Mouse (Mus musculus): ENCODE data around the gene Rarb.
A peak's percentile ranks its signal among the peaks of the same experiment; 100 is the strongest.

The Rarb gene

GRCm38 (mm10) chr14:16574925-16575721 lies 243.8 kb downstream of the Rarb start:
- peak; percentile 73 to 77 for DNase-seq

GRCm38 (mm10) chr14:16573475-16574171 lies 245.3 kb downstream of the Rarb start:
- DNase-seq = no peak

GRCm38 (mm10) chr14:16572755-16573340 lies 246.1 kb downstream of the Rarb start:
- no peak for DNase-seq

- no peak for DNase-seq
Measured at GRCm38 (mm10) chr14:16569506-16570001, 249.4 kb downstream of the Rarb start.

DNA sequence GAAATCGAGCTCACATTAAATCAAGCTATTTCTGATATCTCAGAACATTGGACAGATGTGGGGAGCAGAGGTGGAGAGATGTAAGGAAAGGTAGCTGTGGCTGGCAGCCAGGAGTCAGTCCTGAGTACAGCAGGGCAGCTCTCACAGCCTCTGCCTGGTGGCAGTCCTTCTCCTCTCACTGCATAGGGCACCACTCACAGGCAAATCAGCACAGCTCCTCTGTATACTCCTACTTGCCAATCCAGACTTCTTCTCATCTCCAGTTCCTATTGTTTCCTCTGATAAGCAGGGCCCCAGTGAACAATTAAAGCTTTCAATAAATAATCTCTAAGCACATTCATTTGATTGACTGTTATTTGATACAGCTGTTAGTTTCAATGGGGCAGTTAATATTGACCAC lies 252.0 kb downstream of the Rarb start:
- DNase-seq = no peak

DNA sequence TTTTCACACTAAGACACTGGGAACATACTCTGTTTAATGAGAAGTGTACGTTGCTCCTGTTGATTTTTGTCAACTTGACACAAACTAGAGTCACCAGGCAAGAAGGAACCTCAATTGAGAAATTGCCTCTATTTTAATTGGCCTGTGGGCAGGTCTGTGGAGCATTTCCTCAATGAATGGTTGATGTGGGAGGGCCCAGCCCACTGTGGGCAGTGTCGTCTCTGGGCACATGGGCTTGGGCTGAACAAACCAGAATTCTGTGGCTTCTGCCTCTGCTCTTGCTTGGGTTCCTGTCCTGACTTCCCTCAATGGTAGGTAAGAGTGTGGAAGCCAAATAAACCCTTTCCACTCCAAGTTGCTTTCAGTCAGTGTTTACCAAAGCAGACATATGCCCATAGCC lies 255.0 kb downstream of the Rarb start:
- no peak for DNase-seq

GRCm38 (mm10) chr14:16561496-16562170 lies 257.3 kb downstream of the Rarb start:
- no peak for DNase-seq

GRCm38 (mm10) chr14:16559294-16560217 lies 259.4 kb downstream of the Rarb start:
- DNase-seq = peak in 1 of 2 experiments; percentile 52

- no peak for DNase-seq
Measured at GRCm38 (mm10) chr14:16558033-16558432, 260.9 kb downstream of the Rarb start.

- no peak for DNase-seq
Measured at GRCm38 (mm10) chr14:16554643-16555459, 264.1 kb downstream of the Rarb start.

GRCm38 (mm10) chr14:16554319-16554642 lies 264.7 kb downstream of the Rarb start:
- no peak for DNase-seq

- no peak for DNase-seq
Measured at GRCm38 (mm10) chr14:16552293-16552692, 266.7 kb downstream of the Rarb start.

DNA sequence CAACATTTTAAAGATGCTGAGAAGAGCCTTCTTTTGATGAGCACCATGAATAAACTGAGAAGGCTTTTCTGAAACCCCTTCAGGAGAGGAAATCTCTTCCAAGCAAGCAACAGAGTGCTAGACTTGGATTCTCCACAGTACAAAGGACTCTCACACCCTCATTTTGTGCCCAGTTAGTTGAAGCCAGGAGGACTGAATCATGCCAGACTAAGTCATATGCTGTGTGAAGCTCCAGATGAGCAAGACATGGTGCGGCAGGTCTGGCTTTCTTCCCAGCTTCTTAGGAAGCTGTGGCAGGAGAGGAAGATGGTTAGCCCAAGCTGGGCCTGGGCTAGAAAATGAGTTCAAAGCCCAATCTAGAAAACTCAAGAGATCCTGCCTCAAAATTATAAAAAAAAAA lies 267.1 kb downstream of the Rarb start:
- DNase-seq = no peak

- peak in 1 of 2 experiments; percentile 13 for DNase-seq
Measured at GRCm38 (mm10) chr14:16548200-16548576, 270.8 kb downstream of the Rarb start.

DNA sequence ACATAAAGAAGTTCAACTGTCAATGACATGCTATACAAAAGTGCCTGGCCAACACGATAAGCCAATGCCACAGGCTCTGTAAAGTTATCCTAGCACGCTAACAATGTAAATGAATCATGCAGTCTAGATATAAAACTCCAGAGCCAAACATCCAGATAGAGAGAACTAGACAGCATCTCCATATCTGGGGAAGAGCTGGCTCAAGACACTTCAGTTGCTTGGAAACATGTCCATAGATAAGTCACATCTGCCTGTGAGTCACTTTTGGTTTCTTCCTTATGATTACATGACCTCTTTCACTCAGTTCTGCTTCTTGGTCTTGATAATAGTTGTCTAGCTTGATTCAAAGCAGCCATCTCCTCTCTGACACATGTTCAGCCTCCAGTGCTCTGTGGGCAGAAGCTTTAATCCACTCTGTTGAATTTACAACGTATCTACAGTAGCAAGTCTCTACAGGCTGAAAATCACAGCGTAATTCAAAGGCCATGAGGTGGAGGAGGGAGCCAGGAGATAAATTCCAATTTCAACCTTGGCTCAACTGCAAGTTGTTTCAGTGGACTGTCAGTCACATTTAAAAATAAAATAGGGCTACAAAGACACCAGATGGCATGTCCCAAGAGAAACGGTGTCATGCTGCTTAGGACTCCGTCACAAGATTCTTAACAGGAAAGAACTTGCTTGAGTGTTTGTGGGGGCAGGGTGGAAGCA lies 271.3 kb downstream of the Rarb start:
- DNase-seq = peak; percentile 31 to 49

DNA sequence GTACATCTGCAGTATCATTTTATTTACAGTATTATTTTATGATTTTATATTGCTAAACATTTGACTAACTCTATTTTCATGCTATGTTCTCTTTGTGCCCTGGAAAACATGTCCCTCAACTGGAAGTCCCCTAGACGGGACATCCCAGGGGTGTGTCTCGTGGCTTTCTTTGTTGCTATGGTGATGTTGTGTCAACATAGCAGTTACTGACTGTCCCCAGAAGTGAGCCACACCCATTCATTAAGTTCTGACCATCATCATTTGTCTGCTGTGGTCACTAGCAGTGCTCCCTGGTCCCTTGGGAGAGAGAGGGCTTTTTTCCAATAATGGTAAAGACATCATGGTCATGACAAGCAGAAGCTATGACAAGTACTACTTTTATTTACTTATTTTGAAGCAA lies 274.0 kb downstream of the Rarb start:
- DNase-seq = no peak

GRCm38 (mm10) chr14:16541641-16542040 lies 277.3 kb downstream of the Rarb start:
- DNase-seq = no peak

DNA sequence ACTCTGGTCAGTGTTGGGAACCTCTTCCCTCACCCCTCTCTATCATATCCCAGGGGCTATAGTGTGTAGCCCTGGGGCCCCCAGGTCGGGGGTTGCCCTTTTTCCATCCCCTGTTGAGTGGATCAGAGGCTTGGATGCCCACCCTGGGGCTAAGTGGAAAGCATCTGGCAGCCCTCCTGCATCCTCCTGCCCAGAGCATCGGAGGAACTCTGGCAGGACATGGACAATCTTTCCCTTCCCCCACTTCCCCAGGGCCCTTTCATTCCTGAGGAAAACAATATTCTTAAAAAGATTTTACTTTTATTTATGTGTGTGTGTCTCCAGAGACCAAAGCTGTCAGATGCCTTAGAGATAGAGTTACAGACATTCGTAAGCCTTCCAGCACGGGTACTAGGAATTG lies 281.5 kb downstream of the Rarb start:
- DNase-seq = no peak

DNA sequence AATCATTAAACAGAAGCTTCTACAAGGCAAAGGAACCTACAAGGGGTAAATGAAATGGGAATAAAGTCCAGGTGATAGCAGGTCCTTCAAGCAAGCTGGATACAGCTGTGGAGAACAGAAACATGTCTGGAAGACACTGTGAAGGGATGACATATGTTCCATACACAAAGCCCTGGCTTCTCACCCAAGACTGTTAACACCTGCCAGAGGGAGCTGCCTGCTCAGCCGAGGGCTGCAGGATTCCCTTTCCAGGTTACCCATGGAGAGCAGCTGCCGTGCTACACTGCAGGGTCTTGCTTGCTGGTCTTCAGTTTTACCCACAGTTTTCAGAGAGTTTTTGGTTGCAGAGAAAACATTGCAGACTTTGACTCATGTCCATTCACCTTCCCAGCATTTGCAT lies 290.3 kb downstream of the Rarb start:
- no peak for DNase-seq

DNA sequence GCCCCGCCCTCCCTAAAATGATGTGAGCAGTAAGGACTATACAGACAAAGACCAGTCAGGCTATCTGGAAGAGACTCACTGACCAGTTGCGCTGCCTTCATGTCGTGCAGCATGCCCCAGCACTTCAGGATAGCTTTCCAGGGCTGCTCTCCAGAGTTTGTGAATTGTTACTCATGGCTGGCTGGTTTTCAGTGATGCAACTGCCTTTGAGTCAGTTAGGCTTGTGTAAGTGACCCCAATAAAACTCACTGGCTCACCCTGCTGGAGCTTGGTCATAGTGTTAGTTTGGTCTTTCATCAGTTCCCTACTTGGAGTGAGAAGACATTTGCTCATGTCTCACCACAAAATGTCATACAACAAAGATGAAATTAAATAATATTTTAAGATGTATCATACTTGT lies 292.8 kb downstream of the Rarb start:
- no peak for DNase-seq
